Mouse (Mus musculus) layer of hippocampus, postnatal 14 days (tissue): ENCODE data around the gene Prkcg. TPM values are rescaled to one million over a fixed set of nuclear protein-coding genes. Genes with fewer than 3 reads are reported as not detected.
"Not testable (repeated sequence)": the region's sequence is repeated elsewhere in the genome, so short reads cannot be mapped to it uniquely, and the experiment has no call there.

Experiments
- DNase-seq, 2 experiments: peaks; one replicate each; pipeline ENCODE4 v3.0.0; 2021 to 2022; ENCODE audit warnings: low spot score in 2 of 2, mixed read lengths in 1 of 2
- total RNA-seq, 2 experiments: library from RNA; stranded (reverse); gene quantifications; 2 replicates each; pipeline ENCODE4 v1.2.3; 2021

Gene Prkcg
- total RNA-seq, 2 experiments from 2014 or later = 591 TPM

- DNase-seq = peak in 1 of 2 experiments; percentile 51
Observed at GRCm38 (mm10) chr7:3287186-3287585, 1.8 kb upstream of the Prkcg start.

- DNase-seq = peak; percentile 77 to 91
Observed at GRCm38 (mm10) chr7:3290257-3291033, 1.5 kb downstream of the Prkcg start.

GRCm38 (mm10) chr7:3291197-3291596, 2.2 kb downstream of the Prkcg start:
- DNase-seq = no peak

GRCm38 (mm10) chr7:3291764-3292163, 2.8 kb downstream of the Prkcg start:
- DNase-seq = no peak

- not testable (repeated sequence) for DNase-seq
Observed at GRCm38 (mm10) chr7:3292271-3292670, 3.3 kb downstream of the Prkcg start.

- DNase-seq = no peak
Observed at GRCm38 (mm10) chr7:3292791-3293190, 3.8 kb downstream of the Prkcg start.

- no peak for DNase-seq
Observed at GRCm38 (mm10) chr7:3294794-3295193, 5.8 kb downstream of the Prkcg start.

- no peak for DNase-seq
Observed at GRCm38 (mm10) chr7:3295321-3296110, 6.5 kb downstream of the Prkcg start.

GRCm38 (mm10) chr7:3296711-3297110, 7.7 kb downstream of the Prkcg start:
- no peak for DNase-seq

- peak in 1 of 2 experiments; percentile 33 for DNase-seq
Observed at GRCm38 (mm10) chr7:3299941-3300617, 11.1 kb downstream of the Prkcg start.

- DNase-seq = no peak
Observed at GRCm38 (mm10) chr7:3300891-3301627, 12.1 kb downstream of the Prkcg start.

GRCm38 (mm10) chr7:3301628-3302555, 12.9 kb downstream of the Prkcg start:
- DNase-seq = no peak

GRCm38 (mm10) chr7:3302556-3303275, 13.7 kb downstream of the Prkcg start:
- peak in 1 of 2 experiments; percentile 49 for DNase-seq

GRCm38 (mm10) chr7:3303276-3303781, 14.3 kb downstream of the Prkcg start:
- DNase-seq = peak; percentile 57 to 67

GRCm38 (mm10) chr7:3303789-3304188, 14.8 kb downstream of the Prkcg start:
- no peak for DNase-seq

- peak; percentile 42 to 49 for DNase-seq
Observed at GRCm38 (mm10) chr7:3304298-3304697, 15.3 kb downstream of the Prkcg start.

GRCm38 (mm10) chr7:3306400-3306799, 17.4 kb downstream of the Prkcg start:
- no peak for DNase-seq

GRCm38 (mm10) chr7:3308646-3309045, 19.7 kb downstream of the Prkcg start:
- DNase-seq = no peak

- no peak for DNase-seq
Observed at GRCm38 (mm10) chr7:3310233-3310632, 21.3 kb downstream of the Prkcg start.
